Mouse (Mus musculus) C2C12 (cell line): ENCODE results near the gene Tnfrsf1a.

Experiments
- CEBPB ChIP-seq: IDR thresholded peaks from one replicate; pipeline ENCODE4 v1.6.1; 2011; ENCODE audit warnings: low read depth, mild to moderate bottlenecking, control low read depth, moderate library complexity
- CTCF ChIP-seq: IDR thresholded peaks from one replicate; pipeline ENCODE4 v1.5.1; 2011; ENCODE audit not compliant: control insufficient read depth, insufficient read depth, insufficient read length
- FOSL1 ChIP-seq: IDR thresholded peaks from one replicate; pipeline ENCODE4 v1.8.0; 2011; ENCODE audit warnings: mild to moderate bottlenecking, low read length; ENCODE audit not compliant: poor library complexity, insufficient read depth, severe bottlenecking
- MYOG ChIP-seq: IDR thresholded peaks from one replicate; pipeline ENCODE4 v1.6.1; 2011; ENCODE audit not compliant: control insufficient read depth, insufficient read length; ENCODE audit errors: extremely low read depth
- USF1 ChIP-seq: IDR thresholded peaks from one replicate; pipeline ENCODE4 v1.6.1; 2011; ENCODE audit warnings: low read depth, mild to moderate bottlenecking, control low read depth, moderate library complexity

DNA sequence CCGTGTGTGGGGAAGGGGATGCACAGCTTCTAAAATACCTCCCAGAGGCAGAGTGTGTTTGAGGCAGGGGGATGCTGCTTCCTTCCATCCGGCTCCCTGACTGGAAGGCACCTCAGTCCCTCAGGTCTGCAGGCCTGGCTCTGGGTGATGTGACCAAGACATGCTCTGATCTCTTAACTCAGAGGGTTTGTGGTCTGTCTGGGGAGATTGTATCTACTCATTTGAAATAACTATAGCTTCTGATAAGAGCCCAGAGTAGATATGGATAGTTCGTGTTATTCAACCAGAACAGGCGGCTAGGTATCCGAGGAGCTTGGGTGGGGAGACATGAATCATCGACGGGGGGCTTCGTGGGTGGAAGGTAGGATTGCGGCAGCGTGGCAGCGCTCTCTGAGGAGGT lies 4.1 kb downstream of the Tnfrsf1a start:
- TF ChIP-seq CTCF (no peak), CEBPB (no peak), FOSL1 (no peak), MYOG (no peak), USF1 (no peak)
